Mouse (Mus musculus): ENCODE measurements around the gene Mylip. TPM values are rescaled to one million over a fixed set of nuclear protein-coding genes. Genes with fewer than 3 reads are reported as not detected.

Gene Mylip
- polyA plus RNA-seq, 1 experiment from 2014 or later = 7.8 TPM

GRCm38 (mm10) chr13:45400700-45401099 is 11.2 kb downstream of the Mylip start:
- H3K27ac ChIP-seq (ENCODE audit: low read depth, low read length) = no peak overlapping the region
- H3K9ac ChIP-seq (ENCODE audit: low read depth, low read length) = no peak overlapping the region
- H3K4me2 ChIP-seq (ENCODE audit: low read length) = no peak overlapping the region
- WGBS = 57% methylated on average over 7 of the region's 7 CpGs
- H3K4me1 ChIP-seq (ENCODE audit: control insufficient read depth, insufficient read depth, low read depth, low read length) = peaks cover 3% of the 10 kb centered on the region; the same call in 1 of the 2 replicates
- H3K36me3 ChIP-seq (ENCODE audit: control insufficient read depth, insufficient read depth, low read length) = no peaks in the 10 kb centered on the region
- H3K27me3 ChIP-seq (replicated peaks; ENCODE audit: control insufficient read depth, insufficient read depth, low read length) = no peaks in the 10 kb centered on the region
- no peak overlapping the region for H3K4me3 ChIP-seq (ENCODE audit: low read length)
- H3K9me3 ChIP-seq (ENCODE audit: control insufficient read depth, low read length) = no peaks in the 10 kb centered on the region
- ATAC-seq = no peak

- Histone ChIP-seq H3K9ac (ENCODE audit: low read depth, low read length) (no peak overlapping the region), H3K36me3 (ENCODE audit: control insufficient read depth, insufficient read depth, low read length) (peaks cover 6% of the 10 kb centered on the region), H3K4me2 (ENCODE audit: low read length) (no peak overlapping the region), H3K4me3 (ENCODE audit: low read length) (no peak overlapping the region), H3K27ac (ENCODE audit: low read depth, low read length) (no peak overlapping the region), H3K27me3 (replicated peaks; ENCODE audit: control insufficient read depth, insufficient read depth, low read length) (no peaks in the 10 kb centered on the region), H3K4me1 (ENCODE audit: control insufficient read depth, insufficient read depth, low read depth, low read length) (0 out of 2 replicates have a peak, but pooled peaks cover under 1% of the 10 kb centered on the region), H3K9me3 (ENCODE audit: control insufficient read depth, low read length) (no peaks in the 10 kb centered on the region)
- no peak for ATAC-seq
- 88% methylated on average over 7 of the region's 7 CpGs for WGBS
Observed at GRCm38 (mm10) chr13:45401816-45402215, 12.3 kb downstream of the Mylip start.

- no peaks in the 10 kb centered on the region for H3K4me1 ChIP-seq (ENCODE audit: control insufficient read depth, insufficient read depth, low read depth, low read length)
- no peak for ATAC-seq
- H3K9me3 ChIP-seq (ENCODE audit: control insufficient read depth, low read length) = no peaks in the 10 kb centered on the region
- no peak overlapping the region for H3K4me2 ChIP-seq (ENCODE audit: low read length)
- 78% methylated on average over 7 of the region's 7 CpGs for WGBS
- no peaks in the 10 kb centered on the region for H3K27me3 ChIP-seq (replicated peaks; ENCODE audit: control insufficient read depth, insufficient read depth, low read length)
- H3K27ac ChIP-seq (ENCODE audit: low read depth, low read length) = no peak overlapping the region
- no peak overlapping the region for H3K4me3 ChIP-seq (ENCODE audit: low read length)
- H3K9ac ChIP-seq (ENCODE audit: low read depth, low read length) = no peak overlapping the region
- peaks cover 9% of the 10 kb centered on the region for H3K36me3 ChIP-seq (ENCODE audit: control insufficient read depth, insufficient read depth, low read length)
Observed at GRCm38 (mm10) chr13:45402316-45403039, 12.9 kb downstream of the Mylip start.

- Histone ChIP-seq H3K27me3 (replicated peaks; ENCODE audit: control insufficient read depth, insufficient read depth, low read length) (no peaks in the 10 kb centered on the region), H3K36me3 (ENCODE audit: control insufficient read depth, insufficient read depth, low read length) (peaks cover 23% of the 10 kb centered on the region)
- ATAC-seq = no peak
Observed at GRCm38 (mm10) chr13:45404269-45404668, 14.7 kb downstream of the Mylip start.

GRCm38 (mm10) chr13:45405194-45405810 is 15.8 kb downstream of the Mylip start:
- 93% methylated on average over 6 of the region's 6 CpGs for WGBS
- ATAC-seq = no peak
- peaks cover 27% of the 10 kb centered on the region for H3K36me3 ChIP-seq (ENCODE audit: control insufficient read depth, insufficient read depth, low read length)

More at GRCm38 (mm10) chr13:45404269-45404668, 14.7 kb downstream of the Mylip start:
- no peak overlapping the region for H3K4me3 ChIP-seq (ENCODE audit: low read length)
- H3K27ac ChIP-seq (ENCODE audit: low read depth, low read length) = no peak overlapping the region
- H3K9ac ChIP-seq (ENCODE audit: low read depth, low read length) = no peak overlapping the region
- H3K4me1 ChIP-seq (ENCODE audit: control insufficient read depth, insufficient read depth, low read depth, low read length) = no peaks in the 10 kb centered on the region
- H3K4me2 ChIP-seq (ENCODE audit: low read length) = no peak overlapping the region
- H3K9me3 ChIP-seq (ENCODE audit: control insufficient read depth, low read length) = no peaks in the 10 kb centered on the region
- 96% methylated on average over 6 of the region's 6 CpGs for WGBS

GRCm38 (mm10) chr13:45406289-45406688 is 16.7 kb downstream of the Mylip start:
- Histone ChIP-seq H3K4me1 (ENCODE audit: control insufficient read depth, insufficient read depth, low read depth, low read length) (no peaks in the 10 kb centered on the region), H3K9me3 (ENCODE audit: control insufficient read depth, low read length) (no peaks in the 10 kb centered on the region), H3K4me2 (ENCODE audit: low read length) (no peak overlapping the region), H3K27ac (ENCODE audit: low read depth, low read length) (no peak overlapping the region), H3K4me3 (ENCODE audit: low read length) (no peak overlapping the region), H3K27me3 (replicated peaks; ENCODE audit: control insufficient read depth, insufficient read depth, low read length) (no peaks in the 10 kb centered on the region), H3K36me3 (ENCODE audit: control insufficient read depth, insufficient read depth, low read length) (peaks cover 33% of the 10 kb centered on the region), H3K9ac (ENCODE audit: low read depth, low read length) (no peak overlapping the region)
- ATAC-seq = no peak
- 95% methylated on average over 11 of the region's 11 CpGs for WGBS

More at GRCm38 (mm10) chr13:45405194-45405810, 15.8 kb downstream of the Mylip start:
- no peaks in the 10 kb centered on the region for H3K27me3 ChIP-seq (replicated peaks; ENCODE audit: control insufficient read depth, insufficient read depth, low read length)
- H3K4me3 ChIP-seq (ENCODE audit: low read length) = no peak overlapping the region
- no peak overlapping the region for H3K9ac ChIP-seq (ENCODE audit: low read depth, low read length)
- no peak overlapping the region for H3K4me2 ChIP-seq (ENCODE audit: low read length)
- H3K4me1 ChIP-seq (ENCODE audit: control insufficient read depth, insufficient read depth, low read depth, low read length) = no peaks in the 10 kb centered on the region
- no peak overlapping the region for H3K27ac ChIP-seq (ENCODE audit: low read depth, low read length)
- no peaks in the 10 kb centered on the region for H3K9me3 ChIP-seq (ENCODE audit: control insufficient read depth, low read length)

GRCm38 (mm10) chr13:45406703-45407102 is 17.2 kb downstream of the Mylip start:
- WGBS = 82% methylated on average over 6 of the region's 6 CpGs
- Histone ChIP-seq H3K4me1 (ENCODE audit: control insufficient read depth, insufficient read depth, low read depth, low read length) (no peaks in the 10 kb centered on the region), H3K27me3 (replicated peaks; ENCODE audit: control insufficient read depth, insufficient read depth, low read length) (no peaks in the 10 kb centered on the region), H3K4me2 (ENCODE audit: low read length) (no peak overlapping the region), H3K9ac (ENCODE audit: low read depth, low read length) (no peak overlapping the region), H3K4me3 (ENCODE audit: low read length) (no peak overlapping the region), H3K9me3 (ENCODE audit: control insufficient read depth, low read length) (no peaks in the 10 kb centered on the region), H3K36me3 (ENCODE audit: control insufficient read depth, insufficient read depth, low read length) (peaks cover 37% of the 10 kb centered on the region), H3K27ac (ENCODE audit: low read depth, low read length) (no peak overlapping the region)
- no peak for ATAC-seq

- no peak overlapping the region for H3K4me3 ChIP-seq (ENCODE audit: low read length)
- 82% methylated on average over 4 of the region's 4 CpGs for WGBS
- H3K27ac ChIP-seq (ENCODE audit: low read depth, low read length) = no peak overlapping the region
- no peaks in the 10 kb centered on the region for H3K4me1 ChIP-seq (ENCODE audit: control insufficient read depth, insufficient read depth, low read depth, low read length)
- no peak overlapping the region for H3K9ac ChIP-seq (ENCODE audit: low read depth, low read length)
- ATAC-seq = no peak
- H3K27me3 ChIP-seq (replicated peaks; ENCODE audit: control insufficient read depth, insufficient read depth, low read length) = no peaks in the 10 kb centered on the region
- no peak overlapping the region for H3K4me2 ChIP-seq (ENCODE audit: low read length)
- no peaks in the 10 kb centered on the region for H3K9me3 ChIP-seq (ENCODE audit: control insufficient read depth, low read length)
- H3K36me3 ChIP-seq (ENCODE audit: control insufficient read depth, insufficient read depth, low read length) = peaks cover 37% of the 10 kb centered on the region
Observed at GRCm38 (mm10) chr13:45410936-45411335, 21.4 kb downstream of the Mylip start.

GRCm38 (mm10) chr13:45413066-45413465 is 23.5 kb downstream of the Mylip start:
- Histone ChIP-seq H3K9ac (ENCODE audit: low read depth, low read length) (no peak overlapping the region), H3K27me3 (replicated peaks; ENCODE audit: control insufficient read depth, insufficient read depth, low read length) (no peaks in the 10 kb centered on the region), H3K36me3 (ENCODE audit: control insufficient read depth, insufficient read depth, low read length) (peaks cover 24% of the 10 kb centered on the region), H3K9me3 (ENCODE audit: control insufficient read depth, low read length) (no peaks in the 10 kb centered on the region), H3K4me1 (ENCODE audit: control insufficient read depth, insufficient read depth, low read depth, low read length) (peaks cover 7% of the 10 kb centered on the region), H3K4me3 (ENCODE audit: low read length) (no peak overlapping the region), H3K4me2 (ENCODE audit: low read length) (no peak overlapping the region), H3K27ac (ENCODE audit: low read depth, low read length) (no peak overlapping the region)
- WGBS = 95% methylated on average over 1 of the region's 1 CpGs
- ATAC-seq = no peak

All from hindbrain, embryonic 16.5 days (tissue).